Mouse (Mus musculus): ENCODE results near the gene Tbc1d15.

DNA sequence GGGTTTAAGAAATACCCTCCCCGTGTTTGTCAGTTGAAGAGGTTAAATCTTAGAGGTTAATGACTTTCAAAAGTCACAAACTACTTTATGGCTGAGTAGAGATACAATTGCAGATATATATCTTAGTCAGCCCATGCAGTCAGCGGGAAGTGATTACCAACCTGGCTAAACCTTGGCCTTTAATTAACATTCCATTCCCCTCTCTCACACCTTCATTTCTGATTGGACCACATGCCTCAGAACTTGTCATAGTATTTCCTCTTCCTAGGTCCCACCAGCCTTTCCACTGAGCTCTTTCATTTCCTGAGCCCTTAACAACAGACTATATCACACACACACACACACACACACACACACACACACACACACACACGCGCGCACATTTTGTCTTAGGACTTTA, 4.9 kb upstream of the Tbc1d15 start:
- TF ChIP-seq CTCF (IDR thresholded peaks at IDR 0.05; ENCODE audit: low read depth) (no peak), EP300 (IDR thresholded peaks at IDR 0.05; ENCODE audit: low read depth) (no peak)

All from heart, postnatal 0 days (tissue).